Mouse (Mus musculus): ENCODE data around the gene Hhat. TPM values are rescaled to one million over a fixed set of nuclear protein-coding genes. Genes with fewer than 3 reads are reported as not detected.

Hhat gene
- total RNA-seq, 1 experiment from 2014 or later: 3.4 TPM

DNA sequence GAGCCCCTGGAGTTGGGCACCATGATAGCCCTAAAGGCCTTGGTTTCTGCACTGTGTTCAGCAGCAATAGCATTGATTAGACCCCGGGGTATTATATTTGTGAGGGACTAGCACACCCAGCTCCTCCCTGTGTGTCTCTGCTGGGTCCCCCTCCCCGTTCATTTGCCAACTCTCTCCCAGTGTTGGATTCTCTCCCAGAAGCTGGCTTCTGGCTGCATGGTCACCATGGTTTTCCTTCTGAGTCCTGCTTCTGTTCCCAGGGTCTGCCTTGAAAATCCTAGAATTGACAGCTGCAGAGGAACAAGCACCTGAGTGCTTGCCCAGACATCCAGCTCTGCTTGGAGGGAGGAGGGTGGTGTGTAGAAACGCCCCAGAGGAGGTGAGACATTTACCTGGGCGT lies 319.3 kb downstream of the Hhat start:
- ATAC-seq (replicated peaks; ENCODE audit: low read depth, poor library complexity, severe bottlenecking): no peak

DNA sequence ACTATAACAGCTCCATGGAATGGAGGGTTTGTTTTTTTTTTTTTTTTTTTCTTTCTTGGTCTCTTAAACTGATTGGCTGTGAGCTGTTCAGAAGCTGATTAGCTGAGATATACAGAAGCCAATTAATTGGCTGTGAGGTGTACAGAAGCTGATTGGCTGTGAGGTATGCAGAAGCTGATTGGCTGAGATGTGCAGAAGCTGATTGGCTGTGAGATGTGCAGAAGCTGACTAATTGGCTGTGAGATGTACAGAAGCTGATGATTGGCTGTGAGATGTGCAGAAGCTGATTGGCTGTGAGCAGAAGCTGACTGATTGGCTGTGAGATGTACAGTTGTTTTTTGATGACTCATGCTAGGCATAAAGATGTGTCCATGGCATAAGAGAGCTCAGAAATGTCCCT lies 320.6 kb downstream of the Hhat start:
- no peak for ATAC-seq (replicated peaks; ENCODE audit: low read depth, poor library complexity, severe bottlenecking)

DNA sequence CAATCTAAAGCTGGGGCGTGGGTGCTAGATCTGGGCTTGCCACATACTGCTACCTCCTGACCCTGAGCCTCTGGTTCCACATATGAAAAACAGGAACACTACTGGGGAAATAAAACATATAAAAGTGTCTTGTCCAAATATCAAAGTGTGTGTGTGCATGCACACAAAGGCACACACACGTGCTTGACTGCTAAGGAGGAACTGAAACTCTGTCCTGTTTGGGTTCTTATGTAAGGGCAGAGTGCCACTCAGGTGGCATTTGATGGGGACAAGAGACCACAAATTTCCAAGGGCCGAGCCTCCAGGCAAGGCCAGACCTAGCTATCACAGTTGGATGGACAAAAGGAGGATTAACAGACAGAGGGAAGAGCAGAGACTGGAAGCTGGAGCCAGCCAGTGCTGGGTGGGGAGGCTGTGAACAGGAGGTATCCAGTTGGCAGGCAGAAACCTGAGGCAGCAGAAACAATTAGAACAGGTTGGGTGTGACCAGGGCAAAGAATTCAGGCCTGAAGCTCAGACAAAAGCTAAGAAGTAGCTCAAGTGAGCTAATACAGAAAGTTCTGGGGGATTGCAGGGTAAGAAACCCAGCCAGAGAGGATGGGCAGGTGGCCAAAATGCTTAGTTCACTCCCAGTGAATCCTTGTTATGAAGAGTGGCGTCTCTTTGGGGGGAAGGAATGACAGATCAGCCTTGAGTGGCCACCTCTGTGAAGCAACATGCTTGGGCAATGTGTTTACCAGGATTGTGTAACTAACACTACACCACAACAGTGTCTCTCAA lies 321.3 kb downstream of the Hhat start:
- ATAC-seq (replicated peaks; ENCODE audit: low read depth, poor library complexity, severe bottlenecking): peak; percentile 48

DNA sequence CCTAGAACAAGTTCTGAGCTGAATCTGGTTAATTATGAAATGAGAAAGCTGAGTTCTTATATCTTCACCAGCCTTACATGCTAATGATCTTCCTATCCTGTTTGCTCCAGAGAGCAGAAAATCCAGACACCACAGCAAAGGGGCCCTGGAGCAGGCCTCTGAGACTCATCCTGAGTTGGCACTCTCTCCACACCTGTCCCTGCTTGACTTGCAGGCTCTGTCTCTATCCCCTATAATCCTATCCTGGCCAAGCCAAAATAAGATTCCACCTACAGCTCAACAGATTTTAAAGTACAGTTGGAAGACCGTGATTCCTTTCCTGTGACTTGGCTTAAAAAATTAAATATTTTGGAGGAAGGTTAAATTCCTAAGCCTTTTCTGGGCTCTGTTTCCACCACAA lies 322.5 kb downstream of the Hhat start:
- ATAC-seq (replicated peaks; ENCODE audit: low read depth, poor library complexity, severe bottlenecking): no peak

DNA sequence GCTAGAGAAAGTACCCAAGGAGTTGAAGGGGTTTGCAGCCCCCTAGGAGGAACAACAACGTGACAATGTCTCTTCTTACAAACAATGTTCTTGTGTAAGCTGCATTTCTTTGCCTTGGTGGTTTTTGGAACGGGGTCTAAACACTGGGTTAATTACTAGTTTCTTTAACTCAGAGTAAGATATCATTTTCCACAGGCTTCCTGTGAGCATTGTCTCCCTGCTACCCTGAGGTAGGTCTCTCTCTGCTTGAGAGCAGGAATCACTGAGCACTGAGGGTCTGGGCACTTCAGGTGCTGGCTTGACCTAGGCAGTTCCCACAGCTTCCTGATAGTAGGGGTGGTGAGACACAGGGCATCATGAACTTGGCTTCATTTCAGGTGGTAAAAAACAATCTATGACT lies 323.4 kb downstream of the Hhat start:
- ATAC-seq (replicated peaks; ENCODE audit: low read depth, poor library complexity, severe bottlenecking): no peak

Other genes starting within 250 kb of the Hhat start
- not detected in 2 replicates for gene Sertad4, start 84.5 kb upstream of the Hhat start, total RNA-seq (2017)

Measured in common myeloid progenitor, adult 5-6 weeks (primary cell).